Mouse (Mus musculus) hindbrain, embryonic 13.5 days (tissue): ENCODE measurements around the gene Sh3gl1. TPM values are rescaled to one million over a fixed set of nuclear protein-coding genes. Genes with fewer than 3 reads are reported as not detected.

Source experiments
- ATAC-seq: fragments of 200-750 bp; cut with Nextera tagmentation; 2 replicates; pipeline ENCODE4 v1.8.0; 2017; ENCODE audit warnings: moderate TSS enrichment; ENCODE audit not compliant: low FRiP score
- H3K27ac ChIP-seq: fragments of 300-500 bp; sonication (generic); 2 replicates; pipeline ENCODE4 v1.5.1; 2015; ENCODE audit warnings: inconsistent platforms, mild to moderate bottlenecking, moderate library complexity
- H3K27me3 ChIP-seq: fragments of 300-500 bp; sonication (generic); 2 replicates; pipeline ENCODE4 v1.6.1; 2015; ENCODE audit warnings: mild to moderate bottlenecking, inconsistent platforms
- H3K36me3 ChIP-seq: fragments of 300-500 bp; sonication (generic); 2 replicates; pipeline ENCODE4 v1.6.1; 2015; ENCODE audit warnings: mild to moderate bottlenecking, inconsistent platforms
- H3K4me1 ChIP-seq: fragments of 300-500 bp; sonication (generic); replicated peaks from 2 replicates; pipeline ENCODE4 v1.6.1; 2015; ENCODE audit warnings: inconsistent platforms
- H3K4me2 ChIP-seq: fragments of 300-500 bp; sonication (generic); 2 replicates; pipeline ENCODE4 v1.6.1; 2015; ENCODE audit warnings: inconsistent platforms, mild to moderate bottlenecking, moderate library complexity
- H3K4me3 ChIP-seq: fragments of 300-500 bp; sonication (generic); 2 replicates; pipeline ENCODE4 v1.5.1; 2015; ENCODE audit warnings: mild to moderate bottlenecking, inconsistent platforms
- H3K9ac ChIP-seq: fragments of 300-500 bp; sonication (generic); 2 replicates; pipeline ENCODE4 v1.6.1; 2015; ENCODE audit warnings: mild to moderate bottlenecking, inconsistent platforms
- H3K9me3 ChIP-seq: fragments of 300-500 bp; sonication (generic); 2 replicates; pipeline ENCODE4 v1.6.1; 2016; ENCODE audit warnings: inconsistent platforms
- WGBS: fragments of 180-500 bp; shearing (Covaris S2); methylation state at CpG from one replicate; pipeline ENCODE4 v1.1.7; 2015; 5-methylcytosine and 5-hydroxymethylcytosine counted together
- polyA plus RNA-seq: library from polyadenylated mRNA; unstranded; fragments of >200 nt; fragmentation: Nextera tagmentation; extraction: Ambion mirVana; gene quantifications from 2 replicates; pipeline ENCODE4 v1.2.1, GENCODE M21; 2015

The Sh3gl1 gene
- polyA plus RNA-seq, 1 experiment from 2014 or later, result 118 TPM

DNA sequence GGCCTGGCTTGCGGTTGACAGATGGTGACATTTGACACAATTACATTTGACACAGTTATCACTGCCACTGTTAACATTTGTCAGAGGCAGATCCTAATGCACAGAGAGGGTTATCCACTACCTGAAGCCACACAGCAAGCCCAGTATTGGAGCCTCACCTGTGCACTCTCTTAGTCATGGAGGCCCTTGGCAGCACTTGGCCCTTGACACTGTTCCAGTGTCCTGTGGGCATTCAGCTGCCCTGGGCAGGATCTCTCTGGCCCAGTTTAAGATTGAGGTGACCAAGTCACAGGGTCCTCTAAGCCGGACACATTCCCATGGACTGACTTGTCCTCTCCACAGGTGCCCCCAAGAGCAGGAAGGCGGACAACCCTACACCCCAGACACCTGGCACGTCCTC, 69.2 kb downstream of the Sh3gl1 start:
- Histone ChIP-seq H3K4me3 (no peak overlapping the region), H3K4me2 (no peak overlapping the region), H3K36me3 (peaks cover 51% of the 10 kb centered on the region), H3K27ac (peak overlapping the region; percentile 4; the same call in 1 of the 2 replicates), H3K9ac (peak overlapping the region; percentile 55; the same call in 1 of the 2 replicates), H3K4me1 (peaks cover 54% of the 10 kb centered on the region), H3K27me3 (no peaks in the 10 kb centered on the region), H3K9me3 (no peaks in the 10 kb centered on the region)
- ATAC-seq, result no peak
- WGBS, result 94% methylated on average over 4 of the region's 4 CpGs

Other genes with a start within 250 kb of the Sh3gl1 start
- gene Zfp119a, start 157.7 kb downstream of the Sh3gl1 start, polyA plus RNA-seq, result 11.9 and 12.1 TPM in 2 replicates
- 14.5 and 15.3 TPM in 2 replicates for gene Zfp959, start 144.5 kb downstream of the Sh3gl1 start, polyA plus RNA-seq
- gene Zfp119b, start 87.1 kb downstream of the Sh3gl1 start, polyA plus RNA-seq, result 8.2 and 8.7 TPM in 2 replicates
- 5.0 and 6.8 TPM in 2 replicates for gene Ebi3, start 84.0 kb downstream of the Sh3gl1 start, polyA plus RNA-seq
- gene Yju2, start 77.5 kb downstream of the Sh3gl1 start, polyA plus RNA-seq, result 23.2 and 25.2 TPM in 2 replicates
- gene Shd, start 66.2 kb downstream of the Sh3gl1 start, polyA plus RNA-seq, result 170 and 182 TPM in 2 replicates
- 159 and 172 TPM in 2 replicates for gene Fsd1, start 50.1 kb downstream of the Sh3gl1 start, polyA plus RNA-seq
- gene Stap2, start 31.1 kb downstream of the Sh3gl1 start, polyA plus RNA-seq, result 5.7 and 5.8 TPM in 2 replicates
- gene Mpnd, start 30.9 kb downstream of the Sh3gl1 start, polyA plus RNA-seq, result 159 and 163 TPM in 2 replicates
- gene Chaf1a, start 3.8 kb upstream of the Sh3gl1 start, polyA plus RNA-seq, result 6.1 and 6.9 TPM in 2 replicates
- gene Ubxn6, start 38.4 kb upstream of the Sh3gl1 start, polyA plus RNA-seq, result 77.2 and 86.0 TPM in 2 replicates
- gene Hdgfl2, start 43.0 kb upstream of the Sh3gl1 start, polyA plus RNA-seq, result 150 and 154 TPM in 2 replicates
- gene Plin4, start 73.2 kb upstream of the Sh3gl1 start, polyA plus RNA-seq, result 0.10 TPM in 2 replicates
- 0.83 and 1.0 TPM in 2 replicates for gene Plin5, start 81.0 kb upstream of the Sh3gl1 start, polyA plus RNA-seq
- gene Lrg1, start 85.4 kb upstream of the Sh3gl1 start, polyA plus RNA-seq, result not detected in 2 replicates
- 10.5 and 11.7 TPM in 2 replicates for gene Sema6b, start 103.7 kb upstream of the Sh3gl1 start, polyA plus RNA-seq
- gene Tnfaip8l1, start 125.8 kb upstream of the Sh3gl1 start, polyA plus RNA-seq, result 7.9 and 9.2 TPM in 2 replicates
- gene Mydgf, start 147.3 kb upstream of the Sh3gl1 start, polyA plus RNA-seq, result 69.2 and 72.6 TPM in 2 replicates
- gene Dpp9, start 182.3 kb upstream of the Sh3gl1 start, polyA plus RNA-seq, result 24.5 and 26.5 TPM in 2 replicates
- 18.9 and 20.1 TPM in 2 replicates for gene Fem1a, start 220.2 kb upstream of the Sh3gl1 start, polyA plus RNA-seq
- 1.3 and 1.4 TPM in 2 replicates for gene Ticam1, start 240.2 kb upstream of the Sh3gl1 start, polyA plus RNA-seq